Mouse (Mus musculus) liver, embryonic 11.5 days (tissue): ENCODE measurements at regions not wholly inside any gene's neighbourhood (a gene's known extent, or its start where the extent isn't known, plus 50 kb on each side); places are given as distances from the start of the nearest gene placed in this dataset.

Experiments
- ATAC-seq: fragments of 200-750 bp; cut with Nextera tagmentation; replicated peaks from 2 replicates; pipeline ENCODE4 v1.8.0; 2017; ENCODE audit warnings: moderate number of reproducible peaks, mild to moderate bottlenecking, moderate TSS enrichment, moderate library complexity; ENCODE audit not compliant: low FRiP score
- DNase-seq: peaks from one replicate; pipeline ENCODE4 v3.0.0-alpha.2; 2017; ENCODE audit warnings: low spot score
- H3K27ac ChIP-seq: fragments of 300-500 bp; sonication (generic); 2 replicates; pipeline ENCODE4 v1.5.1; 2014; ENCODE audit warnings: mild to moderate bottlenecking, low read depth, low read length, control low read depth
- H3K27me3 ChIP-seq: fragments of 300-500 bp; sonication (generic); replicated peaks from 2 replicates; pipeline ENCODE4 v1.6.1; 2014; ENCODE audit warnings: low read length, mixed read lengths; ENCODE audit not compliant: control insufficient read depth, insufficient read depth
- H3K36me3 ChIP-seq: fragments of 300-500 bp; sonication (generic); 2 replicates; pipeline ENCODE4 v1.6.1; 2014; ENCODE audit warnings: mild to moderate bottlenecking, low read length, moderate library complexity, mixed read lengths; ENCODE audit not compliant: control insufficient read depth, insufficient read depth
- H3K4me1 ChIP-seq: fragments of 300-500 bp; sonication (generic); replicated peaks from 2 replicates; pipeline ENCODE4 v1.6.1; 2014; ENCODE audit warnings: low read length, mixed read lengths; ENCODE audit not compliant: control insufficient read depth, insufficient read depth
- H3K4me2 ChIP-seq: fragments of 300-500 bp; sonication (generic); 2 replicates; pipeline ENCODE4 v1.6.1; 2014; ENCODE audit warnings: mild to moderate bottlenecking, control low read depth, moderate library complexity
- H3K4me3 ChIP-seq: fragments of 300-500 bp; sonication (generic); 2 replicates; pipeline ENCODE4 v1.5.1; 2014; ENCODE audit warnings: low read depth, low read length, control low read depth
- H3K9ac ChIP-seq: fragments of 300-500 bp; sonication (generic); 2 replicates; pipeline ENCODE4 v1.6.1; 2014; ENCODE audit warnings: low read depth, low read length, control low read depth
- H3K9me3 ChIP-seq: fragments of 300-500 bp; sonication (generic); 2 replicates; pipeline ENCODE4 v1.6.1; 2016; ENCODE audit warnings: low read length, inconsistent platforms, mixed read lengths; ENCODE audit not compliant: control insufficient read depth
- WGBS: fragments of 180-500 bp; shearing (Covaris S2); extraction: QIAGEN DNeasy Blood & Tissue Kit; methylation state at CpG from one replicate; pipeline ENCODE4 v1.1.7; 2014; 5-methylcytosine and 5-hydroxymethylcytosine counted together

DNA sequence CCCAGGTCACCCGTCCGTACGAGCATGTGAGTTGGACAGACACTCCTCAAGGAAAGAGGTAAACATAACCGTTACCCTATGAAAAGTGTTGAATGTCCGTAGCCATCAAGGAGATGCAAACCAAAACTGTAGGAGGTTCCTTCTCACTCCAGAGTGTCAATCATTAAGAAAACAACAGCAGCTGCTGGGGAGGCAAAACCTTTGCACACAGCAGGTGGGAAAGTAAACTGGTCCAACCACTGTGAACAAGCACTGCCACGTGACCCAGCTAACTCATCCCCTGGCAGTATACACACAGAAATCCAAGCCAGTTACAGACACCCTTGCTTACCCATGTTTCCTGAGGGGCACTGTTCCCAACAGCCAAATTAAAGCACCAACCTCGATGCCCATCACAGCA, 54.7 kb upstream of the Irx5 start:
- 76% methylated on average over 7 of the region's 7 CpGs for WGBS
- Histone ChIP-seq H3K9me3 (no peaks in the 10 kb centered on the region), H3K36me3 (no peaks in the 10 kb centered on the region), H3K27me3 (no peaks in the 10 kb centered on the region), H3K27ac (no peak overlapping the region), H3K4me1 (no peaks in the 10 kb centered on the region), H3K9ac (no peak overlapping the region), H3K4me2 (no peak overlapping the region), H3K4me3 (no peak overlapping the region)
- no peak for ATAC-seq
- DNase-seq, result no peak

- Histone ChIP-seq H3K9me3 (no peaks in the 10 kb centered on the region), H3K4me1 (no peaks in the 10 kb centered on the region), H3K9ac (no peak overlapping the region), H3K27ac (no peak overlapping the region), H3K4me2 (no peak overlapping the region), H3K36me3 (no peaks in the 10 kb centered on the region), H3K4me3 (no peak overlapping the region), H3K27me3 (no peaks in the 10 kb centered on the region)
- 87% methylated on average over 3 of the region's 3 CpGs for WGBS
- no peak for DNase-seq
- no peak for ATAC-seq
Measured at GRCm38 (mm10) chr8:92301029-92301428, 56.4 kb upstream of the Irx5 start.

DNA sequence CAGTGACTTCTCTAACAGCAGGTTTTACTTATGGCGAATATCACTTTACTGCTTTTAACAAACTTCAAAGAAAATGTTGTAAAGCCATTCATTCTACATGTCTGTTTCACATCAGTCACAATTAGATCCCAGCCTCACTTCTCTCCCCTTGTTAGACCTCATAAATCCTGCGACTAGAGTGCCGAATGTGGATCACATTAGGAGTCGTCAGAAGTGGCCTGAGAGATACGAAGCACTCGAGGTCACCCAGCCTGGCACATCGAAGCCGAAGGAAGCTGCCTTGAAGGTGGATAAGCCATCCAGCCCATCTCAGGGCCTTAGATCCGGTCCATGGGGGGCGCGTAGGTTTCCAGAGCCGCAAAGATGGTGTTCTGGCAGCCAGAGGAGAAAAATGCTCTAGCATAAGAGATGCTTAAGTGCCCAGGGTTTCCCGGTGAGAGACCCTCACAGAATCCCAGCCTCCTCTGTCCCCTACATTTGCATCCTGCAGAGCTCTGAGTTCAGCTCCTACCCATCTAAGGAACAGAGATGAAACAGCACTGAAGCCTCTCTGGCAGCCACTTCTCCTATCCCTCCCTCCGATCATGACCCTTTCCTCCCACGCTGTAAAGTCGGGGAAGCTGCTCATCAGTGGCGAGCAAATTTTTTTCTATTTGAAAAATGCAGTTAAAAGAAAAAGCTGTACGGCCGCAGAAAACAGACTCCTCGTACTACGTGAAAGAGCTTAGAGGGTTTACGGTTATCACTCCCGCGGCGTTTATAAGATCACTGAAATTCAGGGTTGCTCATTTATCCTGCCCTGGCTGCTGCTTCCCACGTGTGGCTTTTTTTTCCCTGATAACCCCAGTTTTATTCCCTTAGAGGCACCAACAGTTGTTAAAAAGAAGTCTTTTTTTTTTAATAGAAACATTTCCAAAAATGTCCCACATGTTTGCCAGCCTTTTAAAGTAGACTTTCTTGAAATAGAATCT, 70.3 kb upstream of the Irx5 start:
- 0 out of 2 replicates have a peak, but pooled peaks cover 3% of the 10 kb centered on the region for H3K27me3 ChIP-seq
- no peak overlapping the region for H3K9ac ChIP-seq
- no peaks in the 10 kb centered on the region for H3K4me1 ChIP-seq
- no peak overlapping the region for H3K27ac ChIP-seq
- no peak overlapping the region for H3K4me3 ChIP-seq
- no peaks in the 10 kb centered on the region for H3K36me3 ChIP-seq
- H3K9me3 ChIP-seq, result no peaks in the 10 kb centered on the region
- DNase-seq (no peak), ATAC-seq (no peak)
- no peak overlapping the region for H3K4me2 ChIP-seq
- 62% methylated on average over 26 of the region's 26 CpGs for WGBS

- no peaks in the 10 kb centered on the region for H3K36me3 ChIP-seq
- no peaks in the 10 kb centered on the region for H3K4me1 ChIP-seq
- no peak overlapping the region for H3K4me3 ChIP-seq
- H3K4me2 ChIP-seq, result no peak overlapping the region
- WGBS, result 83% methylated on average over 5 of the region's 5 CpGs
- no peaks in the 10 kb centered on the region for H3K9me3 ChIP-seq
- no peak overlapping the region for H3K9ac ChIP-seq
- no peak overlapping the region for H3K27ac ChIP-seq
- H3K27me3 ChIP-seq, result no peaks in the 10 kb centered on the region
- ATAC-seq (no peak), DNase-seq (no peak)
Measured at GRCm38 (mm10) chr8:92275755-92276154, 81.7 kb upstream of the Irx5 start.

DNA sequence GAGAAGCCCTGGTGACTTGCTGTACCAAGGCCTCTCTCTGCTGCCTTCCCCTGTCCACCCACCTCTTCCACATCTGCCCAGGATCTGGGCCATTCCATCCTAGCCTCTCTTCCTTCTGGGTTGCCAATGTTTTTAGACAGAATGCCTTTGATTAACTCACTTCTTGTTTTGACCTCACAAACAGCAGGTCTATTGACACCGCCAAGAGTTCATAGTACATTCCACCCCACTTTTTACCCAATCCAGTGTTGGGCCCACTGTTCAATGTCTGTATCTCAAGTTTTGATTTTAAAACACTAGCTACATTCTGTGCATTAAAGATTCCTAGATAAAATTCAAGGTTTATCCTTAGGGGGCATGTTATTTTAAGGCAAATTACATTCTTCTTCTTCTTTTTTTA, 84.7 kb upstream of the Irx5 start:
- Histone ChIP-seq H3K9me3 (no peaks in the 10 kb centered on the region; the same call in 1 of the 2 replicates), H3K4me2 (no peak overlapping the region), H3K9ac (no peak overlapping the region), H3K27me3 (no peaks in the 10 kb centered on the region), H3K4me3 (no peak overlapping the region), H3K27ac (no peak overlapping the region), H3K4me1 (no peaks in the 10 kb centered on the region), H3K36me3 (no peaks in the 10 kb centered on the region)
- no peak for ATAC-seq
- no peak for DNase-seq
- WGBS, result 97% methylated on average over 1 of the region's 1 CpGs

DNA sequence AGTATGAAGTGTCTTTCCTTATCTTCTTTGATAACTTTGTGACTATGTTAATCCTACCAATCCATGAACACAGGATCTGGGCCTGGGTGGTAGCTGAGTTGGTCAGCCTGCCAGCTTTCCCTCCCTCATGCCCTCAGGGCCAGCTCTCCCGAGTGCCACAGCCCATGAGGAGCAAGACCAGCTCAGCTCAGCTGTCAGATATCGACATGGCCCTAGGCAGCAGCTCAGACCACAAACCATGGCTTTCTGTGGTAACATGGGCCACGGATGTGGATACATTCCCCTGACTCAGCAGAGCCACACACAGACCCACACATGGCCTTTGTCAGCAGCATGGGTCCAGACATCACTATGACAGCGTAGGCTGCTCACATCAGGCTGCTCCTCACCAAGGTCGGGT, 85.4 kb upstream of the Irx5 start:
- 62% methylated on average over 5 of the region's 5 CpGs for WGBS
- Histone ChIP-seq H3K4me2 (no peak overlapping the region), H3K27ac (no peak overlapping the region), H3K36me3 (no peaks in the 10 kb centered on the region), H3K4me3 (no peak overlapping the region), H3K4me1 (no peaks in the 10 kb centered on the region), H3K9me3 (no peaks in the 10 kb centered on the region; the same call in 1 of the 2 replicates), H3K9ac (no peak overlapping the region), H3K27me3 (no peaks in the 10 kb centered on the region)
- DNase-seq (no peak), ATAC-seq (no peak)

DNA sequence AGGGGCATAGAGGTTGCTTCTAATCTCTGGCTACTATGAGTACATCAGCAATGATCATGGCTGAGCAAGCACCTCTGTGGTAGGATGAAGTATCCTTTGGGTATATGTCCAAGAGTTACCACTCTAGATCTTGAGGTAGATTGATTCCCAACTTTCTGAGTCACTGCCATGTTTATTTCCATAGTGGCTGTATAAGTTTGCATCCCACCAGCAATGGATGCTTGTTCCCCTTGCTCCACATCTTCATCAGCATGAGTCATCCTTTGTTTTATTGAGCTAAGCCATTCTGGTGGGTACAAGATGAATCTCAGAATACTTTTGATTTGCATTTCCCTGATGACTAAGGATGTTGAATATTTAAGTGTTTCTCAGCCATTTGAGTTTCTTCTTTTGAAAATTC, 86.8 kb upstream of the Irx5 start:
- no peaks in the 10 kb centered on the region for H3K36me3 ChIP-seq
- H3K4me2 ChIP-seq, result no peak overlapping the region
- DNase-seq (no peak), ATAC-seq (no peak)
- H3K4me1 ChIP-seq, result no peaks in the 10 kb centered on the region
- no peak overlapping the region for H3K27ac ChIP-seq
- no peak overlapping the region for H3K4me3 ChIP-seq
- no peaks in the 10 kb centered on the region for H3K27me3 ChIP-seq
- no peaks in the 10 kb centered on the region; the same call in 1 of the 2 replicates for H3K9me3 ChIP-seq
- H3K9ac ChIP-seq, result no peak overlapping the region

- Histone ChIP-seq H3K27me3 (no peaks in the 10 kb centered on the region), H3K9ac (no peak overlapping the region), H3K36me3 (no peaks in the 10 kb centered on the region), H3K9me3 (no peaks in the 10 kb centered on the region; the same call in 1 of the 2 replicates), H3K4me1 (no peaks in the 10 kb centered on the region), H3K27ac (no peak overlapping the region), H3K4me3 (no peak overlapping the region), H3K4me2 (no peak overlapping the region)
- DNase-seq (no peak), ATAC-seq (no peak)
- WGBS, result 77% methylated on average over 6 of the region's 6 CpGs
Measured at GRCm38 (mm10) chr8:92267415-92267814, 90.0 kb upstream of the Irx5 start.

GRCm38 (mm10) chr8:92260056-92260455, 97.4 kb upstream of the Irx5 start:
- 89% methylated on average over 8 of the region's 8 CpGs for WGBS
- Histone ChIP-seq H3K27ac (no peak overlapping the region), H3K4me2 (no peak overlapping the region), H3K36me3 (no peaks in the 10 kb centered on the region), H3K9me3 (no peaks in the 10 kb centered on the region), H3K4me3 (no peak overlapping the region), H3K9ac (no peak overlapping the region), H3K27me3 (no peaks in the 10 kb centered on the region), H3K4me1 (no peaks in the 10 kb centered on the region)
- ATAC-seq (no peak), DNase-seq (no peak)
